Mouse (Mus musculus): ENCODE measurements around the gene Dnah1. TPM values are rescaled to one million over a fixed set of nuclear protein-coding genes. Genes with fewer than 3 reads are reported as not detected.

Dnah1 gene
- polyA plus RNA-seq (2015; fragmentation: Nextera tagmentation; extraction: Ambion mirVana) = 0.94 and 1.3 TPM in 2 replicates

GRCm38 (mm10) chr14:31323849-31324792, at the start of gene Dnah1:
Gene Dnah1, minus strand, starts transcription at chr14:31323896.
- H3K4me3 ChIP-seq = peak within 1 kb of the TSS; percentile 54
- ATAC-seq (ENCODE audit: extremely low read depth, insufficient number of reproducible peaks, low FRiP score, low TSS enrichment) = peak; percentile 47; the same call in 1 of the 2 replicates
- peaks cover 13% of the 10 kb centered on the region for H3K27me3 ChIP-seq (replicated peaks)
- peaks cover 9% of the 10 kb centered on the region for H3K4me1 ChIP-seq
- H3K36me3 ChIP-seq = no peaks in the 10 kb centered on the region
- peak within 1 kb of the TSS; percentile 78 for H3K4me2 ChIP-seq
- H3K9me3 ChIP-seq = no peaks in the 10 kb centered on the region
- peak within 1 kb of the TSS; percentile 73 for H3K9ac ChIP-seq
- WGBS = 28% methylated on average over 28 of the region's 28 CpGs
- no peak within 1 kb of the TSS for H3K27ac ChIP-seq (replicated peaks)

GRCm38 (mm10) chr14:31369377-31369776, 45.7 kb upstream of the Dnah1 start:
- WGBS = 81% methylated on average over 3 of the region's 3 CpGs
- Histone ChIP-seq H3K27ac (replicated peaks) (no peak overlapping the region), H3K9ac (no peak overlapping the region), H3K27me3 (replicated peaks) (no peaks in the 10 kb centered on the region), H3K4me2 (no peak overlapping the region), H3K4me1 (no peaks in the 10 kb centered on the region), H3K4me3 (no peak overlapping the region), H3K9me3 (no peaks in the 10 kb centered on the region; the same call in 1 of the 2 replicates), H3K36me3 (peaks cover 90% of the 10 kb centered on the region)
- no peak for ATAC-seq (ENCODE audit: extremely low read depth, insufficient number of reproducible peaks, low FRiP score, low TSS enrichment)

GRCm38 (mm10) chr14:31367951-31368350, 44.3 kb upstream of the Dnah1 start:
- Histone ChIP-seq H3K27ac (replicated peaks) (no peak overlapping the region), H3K36me3 (peaks cover 90% of the 10 kb centered on the region), H3K9ac (no peak overlapping the region), H3K4me3 (no peak overlapping the region), H3K9me3 (no peaks in the 10 kb centered on the region; the same call in 1 of the 2 replicates), H3K4me1 (no peaks in the 10 kb centered on the region), H3K4me2 (no peak overlapping the region), H3K27me3 (replicated peaks) (no peaks in the 10 kb centered on the region)
- ATAC-seq (ENCODE audit: extremely low read depth, insufficient number of reproducible peaks, low FRiP score, low TSS enrichment) = no peak
- 86% methylated on average over 7 of the region's 7 CpGs for WGBS

- H3K27me3 ChIP-seq (replicated peaks) = no peaks in the 10 kb centered on the region
- no peak overlapping the region for H3K4me2 ChIP-seq
- H3K9ac ChIP-seq = no peak overlapping the region
- no peak for ATAC-seq (ENCODE audit: extremely low read depth, insufficient number of reproducible peaks, low FRiP score, low TSS enrichment)
- H3K4me3 ChIP-seq = no peak overlapping the region
- no peaks in the 10 kb centered on the region; the same call in 1 of the 2 replicates for H3K9me3 ChIP-seq
- no peaks in the 10 kb centered on the region for H3K4me1 ChIP-seq
- peaks cover 93% of the 10 kb centered on the region for H3K36me3 ChIP-seq
- H3K27ac ChIP-seq (replicated peaks) = no peak overlapping the region
Observed at GRCm38 (mm10) chr14:31365350-31365749, 41.7 kb upstream of the Dnah1 start.

- no peak for ATAC-seq (ENCODE audit: extremely low read depth, insufficient number of reproducible peaks, low FRiP score, low TSS enrichment)
- H3K4me1 ChIP-seq = no peaks in the 10 kb centered on the region
- H3K4me3 ChIP-seq = no peak overlapping the region
- H3K27ac ChIP-seq (replicated peaks) = no peak overlapping the region
- no peak overlapping the region for H3K9ac ChIP-seq
- peaks cover 92% of the 10 kb centered on the region for H3K36me3 ChIP-seq
- H3K4me2 ChIP-seq = no peak overlapping the region
- H3K27me3 ChIP-seq (replicated peaks) = no peaks in the 10 kb centered on the region
- WGBS = 87% methylated on average over 4 of the region's 4 CpGs
- no peaks in the 10 kb centered on the region; the same call in 1 of the 2 replicates for H3K9me3 ChIP-seq
Observed at GRCm38 (mm10) chr14:31364589-31364988, 40.9 kb upstream of the Dnah1 start.

GRCm38 (mm10) chr14:31362236-31362635, 38.5 kb upstream of the Dnah1 start:
- Histone ChIP-seq H3K9me3 (no peaks in the 10 kb centered on the region; the same call in 1 of the 2 replicates), H3K4me2 (no peak overlapping the region), H3K9ac (no peak overlapping the region), H3K27me3 (replicated peaks) (no peaks in the 10 kb centered on the region), H3K27ac (replicated peaks) (no peak overlapping the region), H3K4me1 (no peaks in the 10 kb centered on the region), H3K36me3 (peaks cover 82% of the 10 kb centered on the region), H3K4me3 (no peak overlapping the region)
- no peak for ATAC-seq (ENCODE audit: extremely low read depth, insufficient number of reproducible peaks, low FRiP score, low TSS enrichment)
- 84% methylated on average over 2 of the region's 2 CpGs for WGBS

- no peaks in the 10 kb centered on the region for H3K27me3 ChIP-seq (replicated peaks)
- H3K4me1 ChIP-seq = peaks cover 11% of the 10 kb centered on the region
- H3K9me3 ChIP-seq = no peaks in the 10 kb centered on the region
- WGBS = 70% methylated on average over 1 of the region's 1 CpGs
- H3K27ac ChIP-seq (replicated peaks) = no peak overlapping the region
- H3K36me3 ChIP-seq = peaks cover 73% of the 10 kb centered on the region
- no peak overlapping the region for H3K4me3 ChIP-seq
- H3K9ac ChIP-seq = no peak overlapping the region
- ATAC-seq (ENCODE audit: extremely low read depth, insufficient number of reproducible peaks, low FRiP score, low TSS enrichment) = no peak
- H3K4me2 ChIP-seq = no peak overlapping the region
Observed at GRCm38 (mm10) chr14:31345367-31345766, 21.7 kb upstream of the Dnah1 start.

GRCm38 (mm10) chr14:31343241-31343640, 19.5 kb upstream of the Dnah1 start:
- peak overlapping the region; percentile 8 for H3K9ac ChIP-seq
- no peaks in the 10 kb centered on the region for H3K27me3 ChIP-seq (replicated peaks)
- H3K36me3 ChIP-seq = peaks cover 57% of the 10 kb centered on the region
- peak overlapping the region; percentile 58 for H3K4me2 ChIP-seq
- ATAC-seq (ENCODE audit: extremely low read depth, insufficient number of reproducible peaks, low FRiP score, low TSS enrichment) = no peak
- WGBS = 41% methylated on average over 8 of the region's 8 CpGs
- H3K9me3 ChIP-seq = no peaks in the 10 kb centered on the region
- peaks cover 18% of the 10 kb centered on the region for H3K4me1 ChIP-seq
- peak overlapping the region; percentile 87 for H3K27ac ChIP-seq (replicated peaks)
- peak overlapping the region; percentile 20; the same call in 1 of the 2 replicates for H3K4me3 ChIP-seq

- Histone ChIP-seq H3K27me3 (replicated peaks) (0 out of 2 replicates have a peak, but pooled peaks cover 1% of the 10 kb centered on the region), H3K4me1 (peaks cover 20% of the 10 kb centered on the region), H3K27ac (replicated peaks) (peak overlapping the region; percentile 42), H3K9me3 (no peaks in the 10 kb centered on the region), H3K4me3 (peak overlapping the region; percentile 70), H3K9ac (peak overlapping the region; percentile 95), H3K4me2 (peak overlapping the region; percentile 80), H3K36me3 (peaks cover 20% of the 10 kb centered on the region)
- no peak for ATAC-seq (ENCODE audit: extremely low read depth, insufficient number of reproducible peaks, low FRiP score, low TSS enrichment)
Observed at GRCm38 (mm10) chr14:31337947-31338346, 14.3 kb upstream of the Dnah1 start.

- 26% methylated on average over 7 of the region's 7 CpGs for WGBS
- ATAC-seq (ENCODE audit: extremely low read depth, insufficient number of reproducible peaks, low FRiP score, low TSS enrichment) = no peak
- Histone ChIP-seq H3K9me3 (no peaks in the 10 kb centered on the region), H3K27ac (replicated peaks) (peak overlapping the region; percentile 97), H3K4me1 (peaks cover 18% of the 10 kb centered on the region), H3K4me3 (peak overlapping the region; percentile 70), H3K9ac (peak overlapping the region; percentile 95), H3K36me3 (peaks cover 19% of the 10 kb centered on the region), H3K4me2 (peak overlapping the region; percentile 80), H3K27me3 (replicated peaks) (0 out of 2 replicates have a peak, but pooled peaks cover 3% of the 10 kb centered on the region)
Observed at GRCm38 (mm10) chr14:31337406-31337805, 13.7 kb upstream of the Dnah1 start.

GRCm38 (mm10) chr14:31336369-31337155, 12.9 kb upstream of the Dnah1 start, which contains the start of gene Capn7:
Gene Capn7, plus strand, starts transcription at chr14:31336638.
- peak within 1 kb of the TSS; percentile 97 for H3K27ac ChIP-seq (replicated peaks)
- peak within 1 kb of the TSS; percentile 95 for H3K9ac ChIP-seq
- H3K4me1 ChIP-seq = peaks cover 18% of the 10 kb centered on the region
- peak within 1 kb of the TSS; percentile 80 for H3K4me2 ChIP-seq
- peak within 1 kb of the TSS; percentile 70 for H3K4me3 ChIP-seq
- H3K36me3 ChIP-seq = peaks cover 14% of the 10 kb centered on the region
- under 1% methylated on average over 78 of the region's 78 CpGs for WGBS
- no peaks in the 10 kb centered on the region for H3K9me3 ChIP-seq
- 0 out of 2 replicates have a peak, but pooled peaks cover 3% of the 10 kb centered on the region for H3K27me3 ChIP-seq (replicated peaks)
- ATAC-seq (ENCODE audit: extremely low read depth, insufficient number of reproducible peaks, low FRiP score, low TSS enrichment) = peak; percentile 97
